Mouse (Mus musculus) kidney, embryonic 14.5 days (tissue): ENCODE results near the gene Cmpk1. TPM values are rescaled to one million over a fixed set of nuclear protein-coding genes. Genes with fewer than 3 reads are reported as not detected.
A peak's percentile ranks its signal among the peaks of the same experiment; 100 is the strongest.

ENCODE experiments used
- ATAC-seq: fragments of 200-750 bp; cut with Nextera tagmentation; 2 replicates; pipeline ENCODE4 v1.8.0; 2017; ENCODE audit warnings: moderate number of reproducible peaks, mild to moderate bottlenecking, moderate TSS enrichment, moderate library complexity; ENCODE audit not compliant: low FRiP score, low TSS enrichment
- H3K27ac ChIP-seq: fragments of 300-500 bp; sonication (generic); 2 replicates; pipeline ENCODE4 v1.5.1; 2014; ENCODE audit warnings: low read depth, mild to moderate bottlenecking, low read length, moderate library complexity, mixed read lengths
- H3K27me3 ChIP-seq: fragments of 300-500 bp; sonication (generic); 2 replicates; pipeline ENCODE4 v1.6.1; 2014; ENCODE audit warnings: mild to moderate bottlenecking, low read length; ENCODE audit not compliant: control insufficient read depth, insufficient read depth
- H3K36me3 ChIP-seq: fragments of 300-500 bp; sonication (generic); 2 replicates; pipeline ENCODE4 v1.6.1; 2014; ENCODE audit warnings: low read length, mixed read lengths; ENCODE audit not compliant: control insufficient read depth, insufficient read depth
- H3K4me1 ChIP-seq: fragments of 300-500 bp; sonication (generic); 2 replicates; pipeline ENCODE4 v1.6.1; 2014; ENCODE audit warnings: low read length, mixed read lengths; ENCODE audit not compliant: control insufficient read depth, insufficient read depth
- H3K4me2 ChIP-seq: fragments of 300-500 bp; sonication (generic); replicated peaks from 2 replicates; pipeline ENCODE4 v1.6.1; 2014; ENCODE audit warnings: low read depth, mild to moderate bottlenecking, low read length
- H3K4me3 ChIP-seq: fragments of 300-500 bp; sonication (generic); 2 replicates; pipeline ENCODE4 v1.5.1; 2014; ENCODE audit warnings: mild to moderate bottlenecking, low read length
- H3K9ac ChIP-seq: fragments of 300-500 bp; sonication (generic); 2 replicates; pipeline ENCODE4 v1.6.1; 2014; ENCODE audit warnings: low read depth, mild to moderate bottlenecking, low read length, moderate library complexity
- H3K9me3 ChIP-seq: fragments of 300-500 bp; sonication (generic); 2 replicates; pipeline ENCODE4 v1.6.1; 2016; ENCODE audit warnings: low read length; ENCODE audit not compliant: control insufficient read depth
- WGBS: fragments of 180-500 bp; shearing (Covaris S2); extraction: QIAGEN DNeasy Blood & Tissue Kit; methylation state at CpG from one replicate; pipeline ENCODE4 v1.1.7; 2014; 5-methylcytosine and 5-hydroxymethylcytosine counted together
- polyA plus RNA-seq: library from polyadenylated mRNA; unstranded; fragments of >200 nt; fragmentation: Nextera tagmentation; extraction: Ambion mirVana; gene quantifications from 2 replicates; pipeline ENCODE4 v1.2.1, GENCODE M21; 2014

Cmpk1 gene
- polyA plus RNA-seq, 1 experiment from 2014 or later: 91.4 TPM

DNA sequence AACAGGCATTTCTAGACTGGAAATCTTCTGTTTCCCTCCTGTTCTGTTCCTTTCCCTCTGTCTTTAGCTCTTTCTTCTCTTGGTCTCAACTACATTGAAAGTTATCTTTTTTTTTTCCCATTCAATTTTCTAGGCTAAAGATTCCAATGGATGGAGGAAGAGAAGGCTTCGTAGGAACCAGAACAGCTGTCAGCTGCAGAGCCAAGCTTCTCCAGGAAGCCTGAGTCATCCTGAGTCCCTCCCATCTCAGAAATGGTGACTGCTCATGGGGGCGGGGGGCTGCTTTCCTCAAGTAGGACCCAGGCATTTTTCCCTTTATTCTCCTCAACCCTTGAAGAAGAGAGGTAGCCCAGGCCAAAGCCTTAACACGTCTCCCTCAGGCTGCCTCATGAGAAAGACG lies 71.0 kb downstream of the Cmpk1 start:
- H3K27me3 ChIP-seq: peaks cover 51% of the 10 kb centered on the region
- no peak overlapping the region for H3K27ac ChIP-seq
- no peaks in the 10 kb centered on the region for H3K9me3 ChIP-seq
- 60% methylated on average over 4 of the region's 4 CpGs for WGBS
- peaks cover 10% of the 10 kb centered on the region; the same call in 1 of the 2 replicates for H3K36me3 ChIP-seq
- H3K4me1 ChIP-seq: no peaks in the 10 kb centered on the region; the same call in 1 of the 2 replicates
- H3K4me3 ChIP-seq: no peak overlapping the region
- H3K4me2 ChIP-seq: no peak overlapping the region
- H3K9ac ChIP-seq: no peak overlapping the region
- no peak for ATAC-seq

DNA sequence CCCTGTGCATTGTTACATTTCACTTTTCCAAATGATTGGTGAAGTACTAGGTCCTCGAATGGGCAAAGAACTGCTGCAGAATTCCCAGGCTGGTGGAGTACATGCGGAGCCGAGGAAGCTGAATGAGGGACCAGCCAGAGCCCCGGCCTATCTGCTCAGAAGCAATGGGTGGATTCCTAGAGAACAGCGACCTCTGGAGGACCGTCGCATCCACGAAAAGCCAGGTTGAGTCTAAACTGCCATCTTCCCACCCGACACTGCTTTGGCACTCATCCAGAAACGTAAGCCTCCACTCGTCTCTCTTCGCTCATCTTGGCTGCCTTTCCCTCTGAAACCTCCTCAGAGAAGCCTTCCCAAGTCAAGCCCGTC lies 73.5 kb downstream of the Cmpk1 start:
- H3K4me2 ChIP-seq: no peak overlapping the region
- WGBS: 4% methylated on average over 13 of the region's 13 CpGs
- no peak for ATAC-seq
- H3K4me3 ChIP-seq: no peak overlapping the region
- peaks cover 10% of the 10 kb centered on the region; the same call in 1 of the 2 replicates for H3K36me3 ChIP-seq
- no peak overlapping the region for H3K9ac ChIP-seq
- H3K4me1 ChIP-seq: no peaks in the 10 kb centered on the region; the same call in 1 of the 2 replicates
- H3K27me3 ChIP-seq: peaks cover 66% of the 10 kb centered on the region
- H3K9me3 ChIP-seq: no peaks in the 10 kb centered on the region
- H3K27ac ChIP-seq: no peak overlapping the region

DNA sequence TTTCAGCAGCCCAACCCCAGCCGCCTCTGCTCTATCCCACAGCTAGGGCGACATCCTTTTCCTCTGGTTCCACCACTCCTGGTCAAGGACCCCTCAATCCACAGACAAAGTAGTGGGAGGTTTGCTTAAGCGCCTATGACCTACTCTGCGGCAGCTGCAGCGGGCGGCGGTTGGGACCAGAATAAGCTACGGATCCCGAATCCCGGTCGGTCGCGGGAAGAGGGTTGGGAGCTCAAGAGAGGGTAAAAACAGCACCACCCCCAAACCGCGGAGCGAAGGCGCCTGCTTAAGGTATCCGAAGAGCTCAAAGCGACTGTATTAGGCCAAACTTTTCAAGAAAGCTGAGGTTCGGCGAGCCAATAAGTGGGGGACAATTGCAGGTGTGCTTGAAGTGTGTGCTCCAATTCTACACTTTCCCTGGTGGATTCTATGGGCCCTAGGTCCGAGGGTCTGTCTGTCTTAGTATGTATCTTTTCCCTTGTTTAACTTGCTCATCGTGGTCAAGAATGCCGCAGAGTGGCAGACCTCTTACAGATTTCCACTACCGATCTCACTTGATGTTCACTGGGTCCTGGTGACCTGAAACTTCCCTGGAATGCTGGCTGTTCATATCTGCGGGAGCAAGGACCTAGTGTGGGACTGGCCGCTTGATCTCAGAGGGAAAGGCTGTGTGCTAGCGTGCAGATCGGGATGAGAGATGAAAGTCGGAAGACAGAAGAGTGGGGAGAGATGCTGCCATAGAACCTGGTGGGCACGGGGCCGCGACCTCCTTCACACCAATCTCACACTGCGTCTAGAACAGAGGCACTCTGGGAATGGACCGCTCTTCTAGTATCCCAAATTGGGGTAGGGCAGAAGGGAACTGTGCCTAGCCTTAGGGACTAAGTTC lies 74.1 kb downstream of the Cmpk1 start:
- Histone ChIP-seq H3K27me3 (peaks cover 66% of the 10 kb centered on the region), H3K4me2 (peak overlapping the region; percentile 31), H3K27ac (no peak overlapping the region), H3K9me3 (no peaks in the 10 kb centered on the region), H3K4me3 (peak overlapping the region; percentile 11), H3K4me1 (no peaks in the 10 kb centered on the region; the same call in 1 of the 2 replicates), H3K36me3 (peaks cover 10% of the 10 kb centered on the region; the same call in 1 of the 2 replicates), H3K9ac (no peak overlapping the region)
- WGBS: 12% methylated on average over 35 of the region's 35 CpGs
- no peak for ATAC-seq

DNA sequence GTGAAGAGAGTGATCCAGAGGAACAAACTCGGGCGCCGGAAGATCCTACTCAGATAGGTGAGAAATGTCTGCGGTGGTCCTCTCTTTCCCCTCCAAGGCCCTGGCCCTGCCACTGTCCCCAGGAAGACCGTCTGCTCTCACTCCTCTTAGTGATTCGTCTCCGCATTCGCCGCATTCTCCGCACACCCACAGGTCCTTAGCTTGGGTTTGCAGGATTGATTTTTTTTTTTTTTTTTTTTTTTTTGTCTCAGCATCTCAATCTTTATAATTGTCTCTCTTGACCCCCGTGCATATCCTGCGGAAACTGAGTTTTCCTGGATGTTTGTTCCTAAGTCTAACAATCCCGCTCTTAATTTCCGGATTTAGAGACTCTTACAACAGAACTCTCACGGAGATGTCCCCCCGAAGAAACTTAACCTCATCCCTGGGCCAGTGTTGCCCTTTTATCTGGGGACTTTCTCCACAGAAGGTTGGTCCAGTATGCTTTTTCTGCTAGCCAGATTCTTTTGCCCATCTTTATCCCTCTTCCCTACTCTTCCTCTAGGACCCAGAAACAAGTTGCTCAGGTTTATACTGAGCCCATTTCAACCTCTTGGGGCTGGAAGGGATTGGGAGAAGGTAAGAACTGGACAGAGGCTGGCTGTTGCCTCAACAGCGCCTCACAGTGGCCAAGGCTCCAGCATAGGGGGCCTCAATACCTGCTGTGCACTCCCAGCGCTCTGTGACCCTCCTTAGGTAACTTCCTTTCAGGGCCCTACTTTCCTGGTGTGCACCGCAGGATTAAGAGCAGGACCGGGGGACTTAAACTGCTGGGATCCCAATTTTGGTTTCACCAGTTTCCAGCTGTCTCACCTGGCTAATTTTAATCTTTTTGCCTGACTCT lies 77.2 kb downstream of the Cmpk1 start:
- Histone ChIP-seq H3K36me3 (no peaks in the 10 kb centered on the region; the same call in 1 of the 2 replicates), H3K9me3 (no peaks in the 10 kb centered on the region), H3K4me1 (no peaks in the 10 kb centered on the region; the same call in 1 of the 2 replicates), H3K27ac (peak overlapping the region; percentile 94), H3K9ac (peak overlapping the region; percentile 88), H3K4me3 (peak overlapping the region; percentile 64), H3K4me2 (peak overlapping the region; percentile 78), H3K27me3 (peaks cover 77% of the 10 kb centered on the region)
- ATAC-seq: 0 out of 2 replicates have a peak, but pooled peaks have one; percentile 18
- 1% methylated on average over 20 of the region's 20 CpGs for WGBS

Other genes with a start within 250 kb of the Cmpk1 start
- gene Gm12830, start 165.5 kb downstream of the Cmpk1 start, polyA plus RNA-seq: 0.15 and 0.17 TPM in 2 replicates
- 5.0 and 8.3 TPM in 2 replicates for gene Foxd2, start 78.4 kb downstream of the Cmpk1 start, polyA plus RNA-seq
- not detected in 2 replicates for gene Foxe3, start 61.2 kb downstream of the Cmpk1 start, polyA plus RNA-seq
- gene Stil, start 12.9 kb upstream of the Cmpk1 start, polyA plus RNA-seq: 11.0 and 19.9 TPM in 2 replicates
- gene Tal1, start 69.2 kb upstream of the Cmpk1 start, polyA plus RNA-seq: 1.7 and 2.0 TPM in 2 replicates
- 87.9 and 90.5 TPM in 2 replicates for gene Pdzk1ip1, start 101.5 kb upstream of the Cmpk1 start, polyA plus RNA-seq
- gene Cyp4x1, start 147.0 kb upstream of the Cmpk1 start, polyA plus RNA-seq: 0.37 and 0.54 TPM in 2 replicates